Mouse (Mus musculus) CD4-positive helper T cell, adult 2 months (primary cell): ENCODE results near the gene Trafd1.
A peak's percentile ranks its signal among the peaks of the same experiment; 100 is the strongest.

Experiments used
- DNase-seq: peaks from one replicate; pipeline ENCODE4 v3.0.0-alpha.2; 2012; ENCODE audit warnings: low read depth, missing footprints, low spot score

The Trafd1 gene

GRCm38 (mm10) chr5:121331731-121332130 lies 53.7 kb downstream of the Trafd1 start:
- no peak for DNase-seq

GRCm38 (mm10) chr5:121330154-121330816 lies 55.1 kb downstream of the Trafd1 start:
- peak; percentile 79 for DNase-seq

- peak; percentile 36 for DNase-seq
Observed at GRCm38 (mm10) chr5:121329333-121330058, 55.9 kb downstream of the Trafd1 start.

GRCm38 (mm10) chr5:121326079-121326805 lies 59.2 kb downstream of the Trafd1 start:
- no peak for DNase-seq
